Mouse (Mus musculus): ENCODE measurements at regions not wholly inside any gene's neighbourhood (a gene's known extent, or its start where the extent isn't known, plus 50 kb on each side); places are given as distances from the start of the nearest gene placed in this dataset.
A peak's percentile ranks its signal among the peaks of the same experiment; 100 is the strongest.

GRCm38 (mm10) chr7:124746321-124746720 lies 698.2 kb upstream of the Kdm8 start:
- no peak for ATAC-seq (ENCODE audit: insufficient number of reproducible peaks, insufficient read depth, low FRiP score, low read depth)
- no peak overlapping the region for H3K4me2 ChIP-seq (replicated peaks; ENCODE audit: low read depth, low read length)
- H3K4me1 ChIP-seq (ENCODE audit: control insufficient read depth, insufficient read depth, low read length) = no peaks in the 10 kb centered on the region
- WGBS = 76% methylated on average over 2 of the region's 2 CpGs
- H3K27me3 ChIP-seq (ENCODE audit: control insufficient read depth, insufficient read depth, low read length) = no peaks in the 10 kb centered on the region
- H3K36me3 ChIP-seq (ENCODE audit: control insufficient read depth, insufficient read depth, low read length) = no peaks in the 10 kb centered on the region
- H3K27ac ChIP-seq (ENCODE audit: low read length) = no peak overlapping the region
- no peak overlapping the region for H3K9ac ChIP-seq (replicated peaks; ENCODE audit: low read depth, low read length)
- no peak overlapping the region for H3K4me3 ChIP-seq (ENCODE audit: low read depth, low read length)
- H3K9me3 ChIP-seq (ENCODE audit: control insufficient read depth, low read depth, low read length) = no peaks in the 10 kb centered on the region

DNA sequence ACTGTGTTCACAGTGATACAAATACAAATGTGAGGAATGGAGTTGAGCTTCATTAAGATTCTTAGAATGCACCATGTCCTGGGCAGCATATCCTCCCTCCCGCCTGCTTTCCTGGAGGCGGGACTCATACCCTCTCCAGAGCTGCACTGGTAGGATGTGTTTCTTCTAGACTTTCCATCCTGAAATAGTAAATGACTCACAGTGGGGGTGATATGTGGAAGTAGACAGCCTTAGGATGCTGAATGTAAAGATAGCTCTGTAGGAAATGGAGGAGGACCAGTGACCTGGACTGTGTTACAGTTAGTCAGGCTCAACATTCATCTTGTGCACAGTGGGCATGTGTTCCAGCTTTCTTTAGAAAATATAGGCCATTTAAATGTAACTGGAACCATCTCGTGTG lies 696.1 kb upstream of the Kdm8 start:
- no peak for ATAC-seq (ENCODE audit: insufficient number of reproducible peaks, insufficient read depth, low FRiP score, low read depth)
- no peaks in the 10 kb centered on the region for H3K27me3 ChIP-seq (ENCODE audit: control insufficient read depth, insufficient read depth, low read length)
- H3K9me3 ChIP-seq (ENCODE audit: control insufficient read depth, low read depth, low read length) = no peaks in the 10 kb centered on the region
- no peak overlapping the region for H3K4me3 ChIP-seq (ENCODE audit: low read depth, low read length)
- H3K9ac ChIP-seq (replicated peaks; ENCODE audit: low read depth, low read length) = no peak overlapping the region
- no peaks in the 10 kb centered on the region for H3K36me3 ChIP-seq (ENCODE audit: control insufficient read depth, insufficient read depth, low read length)
- no peak overlapping the region for H3K27ac ChIP-seq (ENCODE audit: low read length)
- no peaks in the 10 kb centered on the region for H3K4me1 ChIP-seq (ENCODE audit: control insufficient read depth, insufficient read depth, low read length)
- 69% methylated on average over 3 of the region's 3 CpGs for WGBS
- no peak overlapping the region for H3K4me2 ChIP-seq (replicated peaks; ENCODE audit: low read depth, low read length)

- H3K4me3 ChIP-seq (ENCODE audit: low read depth, low read length) = no peak overlapping the region
- no peaks in the 10 kb centered on the region for H3K9me3 ChIP-seq (ENCODE audit: control insufficient read depth, low read depth, low read length)
- WGBS = 90% methylated on average over 4 of the region's 4 CpGs
- no peak overlapping the region for H3K9ac ChIP-seq (replicated peaks; ENCODE audit: low read depth, low read length)
- H3K36me3 ChIP-seq (ENCODE audit: control insufficient read depth, insufficient read depth, low read length) = no peaks in the 10 kb centered on the region
- H3K27ac ChIP-seq (ENCODE audit: low read length) = no peak overlapping the region
- no peaks in the 10 kb centered on the region for H3K27me3 ChIP-seq (ENCODE audit: control insufficient read depth, insufficient read depth, low read length)
- ATAC-seq (ENCODE audit: insufficient number of reproducible peaks, insufficient read depth, low FRiP score, low read depth) = no peak
- no peak overlapping the region for H3K4me2 ChIP-seq (replicated peaks; ENCODE audit: low read depth, low read length)
- H3K4me1 ChIP-seq (ENCODE audit: control insufficient read depth, insufficient read depth, low read length) = no peaks in the 10 kb centered on the region
These were observed 685.4 kb upstream of the Kdm8 start for GRCm38 (mm10) chr7:124759084-124759483.

DNA sequence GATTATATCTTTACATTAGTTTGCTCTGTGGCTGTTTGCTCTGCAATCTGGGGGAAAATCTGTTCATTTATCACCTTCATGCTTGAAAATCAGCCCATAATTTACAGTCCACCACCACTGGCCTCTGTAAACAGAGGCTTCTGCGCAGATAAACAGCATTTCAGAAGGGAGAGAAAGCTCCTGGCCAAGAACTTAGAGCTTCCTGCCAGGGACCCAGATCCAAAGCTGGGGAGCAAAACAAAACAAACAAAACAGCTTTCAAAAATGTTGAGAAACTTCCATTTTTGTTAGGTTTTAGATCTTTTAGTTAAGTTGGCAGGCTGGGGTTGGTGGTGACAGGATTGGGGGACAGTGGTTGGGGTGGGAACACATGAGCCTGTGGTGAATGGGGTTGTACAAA lies 666.7 kb upstream of the Kdm8 start:
- Histone ChIP-seq H3K4me1 (ENCODE audit: control insufficient read depth, insufficient read depth, low read length) (0 out of 2 replicates have a peak, but pooled peaks cover 2% of the 10 kb centered on the region), H3K4me2 (replicated peaks; ENCODE audit: low read depth, low read length) (no peak overlapping the region), H3K27me3 (ENCODE audit: control insufficient read depth, insufficient read depth, low read length) (no peaks in the 10 kb centered on the region), H3K4me3 (ENCODE audit: low read depth, low read length) (no peak overlapping the region), H3K9me3 (ENCODE audit: control insufficient read depth, low read depth, low read length) (no peaks in the 10 kb centered on the region), H3K9ac (replicated peaks; ENCODE audit: low read depth, low read length) (no peak overlapping the region), H3K27ac (ENCODE audit: low read length) (peak overlapping the region; percentile 45; the same call in 1 of the 2 replicates), H3K36me3 (ENCODE audit: control insufficient read depth, insufficient read depth, low read length) (no peaks in the 10 kb centered on the region)
- WGBS = 57% methylated on average over 1 of the region's 1 CpGs
- ATAC-seq (ENCODE audit: insufficient number of reproducible peaks, insufficient read depth, low FRiP score, low read depth) = no peak

- H3K4me3 ChIP-seq (ENCODE audit: low read depth, low read length) = no peak overlapping the region
- H3K27me3 ChIP-seq (ENCODE audit: control insufficient read depth, insufficient read depth, low read length) = no peaks in the 10 kb centered on the region
- 53% methylated on average over 4 of the region's 4 CpGs for WGBS
- no peak for ATAC-seq (ENCODE audit: insufficient number of reproducible peaks, insufficient read depth, low FRiP score, low read depth)
- no peaks in the 10 kb centered on the region for H3K9me3 ChIP-seq (ENCODE audit: control insufficient read depth, low read depth, low read length)
- H3K9ac ChIP-seq (replicated peaks; ENCODE audit: low read depth, low read length) = no peak overlapping the region
- H3K36me3 ChIP-seq (ENCODE audit: control insufficient read depth, insufficient read depth, low read length) = no peaks in the 10 kb centered on the region
- H3K4me1 ChIP-seq (ENCODE audit: control insufficient read depth, insufficient read depth, low read length) = no peaks in the 10 kb centered on the region
- H3K4me2 ChIP-seq (replicated peaks; ENCODE audit: low read depth, low read length) = no peak overlapping the region
- H3K27ac ChIP-seq (ENCODE audit: low read length) = no peak overlapping the region
These were observed 661.7 kb upstream of the Kdm8 start for GRCm38 (mm10) chr7:124782816-124783215.

- no peak for ATAC-seq (ENCODE audit: insufficient number of reproducible peaks, insufficient read depth, low FRiP score, low read depth)
- Histone ChIP-seq H3K4me1 (ENCODE audit: control insufficient read depth, insufficient read depth, low read length) (no peaks in the 10 kb centered on the region), H3K36me3 (ENCODE audit: control insufficient read depth, insufficient read depth, low read length) (no peaks in the 10 kb centered on the region), H3K9ac (replicated peaks; ENCODE audit: low read depth, low read length) (no peak overlapping the region), H3K4me2 (replicated peaks; ENCODE audit: low read depth, low read length) (no peak overlapping the region), H3K9me3 (ENCODE audit: control insufficient read depth, low read depth, low read length) (no peaks in the 10 kb centered on the region), H3K27ac (ENCODE audit: low read length) (no peak overlapping the region), H3K27me3 (ENCODE audit: control insufficient read depth, insufficient read depth, low read length) (no peaks in the 10 kb centered on the region), H3K4me3 (ENCODE audit: low read depth, low read length) (no peak overlapping the region)
- 68% methylated on average over 2 of the region's 2 CpGs for WGBS
These were observed 659.5 kb upstream of the Kdm8 start for GRCm38 (mm10) chr7:124784995-124785394.

- no peaks in the 10 kb centered on the region for H3K9me3 ChIP-seq (ENCODE audit: control insufficient read depth, low read depth, low read length)
- H3K36me3 ChIP-seq (ENCODE audit: control insufficient read depth, insufficient read depth, low read length) = no peaks in the 10 kb centered on the region
- WGBS = 91% methylated on average over 8 of the region's 8 CpGs
- H3K9ac ChIP-seq (replicated peaks; ENCODE audit: low read depth, low read length) = no peak overlapping the region
- no peak overlapping the region for H3K4me2 ChIP-seq (replicated peaks; ENCODE audit: low read depth, low read length)
- H3K4me1 ChIP-seq (ENCODE audit: control insufficient read depth, insufficient read depth, low read length) = no peaks in the 10 kb centered on the region
- no peak overlapping the region for H3K27ac ChIP-seq (ENCODE audit: low read length)
- ATAC-seq (ENCODE audit: insufficient number of reproducible peaks, insufficient read depth, low FRiP score, low read depth) = no peak
- no peak overlapping the region for H3K4me3 ChIP-seq (ENCODE audit: low read depth, low read length)
- no peaks in the 10 kb centered on the region for H3K27me3 ChIP-seq (ENCODE audit: control insufficient read depth, insufficient read depth, low read length)
These were observed 658.6 kb upstream of the Kdm8 start for GRCm38 (mm10) chr7:124785896-124786295.

DNA sequence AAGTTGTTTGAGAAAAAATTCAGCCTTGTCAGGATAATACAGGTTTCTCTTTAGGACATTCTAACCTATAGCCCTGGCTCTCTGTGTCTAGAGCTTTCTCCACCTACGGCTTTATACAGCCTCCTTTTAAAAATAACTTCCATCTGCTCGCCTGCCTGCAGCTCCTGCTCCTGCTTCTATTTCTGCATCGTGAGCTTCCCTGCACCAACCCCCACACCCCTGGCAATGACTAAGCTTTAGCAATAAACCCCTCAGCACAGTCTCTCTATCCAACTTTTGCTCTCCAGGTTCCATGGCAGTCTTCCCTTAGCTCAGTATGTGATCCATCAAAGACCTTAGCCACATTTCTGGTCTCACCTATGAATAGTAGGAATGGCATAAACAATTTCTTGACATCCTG lies 655.7 kb upstream of the Kdm8 start:
- ATAC-seq (ENCODE audit: insufficient number of reproducible peaks, insufficient read depth, low FRiP score, low read depth) = no peak
- no peak overlapping the region for H3K9ac ChIP-seq (replicated peaks; ENCODE audit: low read depth, low read length)
- H3K9me3 ChIP-seq (ENCODE audit: control insufficient read depth, low read depth, low read length) = no peaks in the 10 kb centered on the region
- no peak overlapping the region for H3K4me3 ChIP-seq (ENCODE audit: low read depth, low read length)
- no peaks in the 10 kb centered on the region for H3K4me1 ChIP-seq (ENCODE audit: control insufficient read depth, insufficient read depth, low read length)
- no peak overlapping the region for H3K27ac ChIP-seq (ENCODE audit: low read length)
- no peaks in the 10 kb centered on the region for H3K27me3 ChIP-seq (ENCODE audit: control insufficient read depth, insufficient read depth, low read length)
- WGBS = 48% methylated on average over 3 of the region's 3 CpGs
- no peaks in the 10 kb centered on the region for H3K36me3 ChIP-seq (ENCODE audit: control insufficient read depth, insufficient read depth, low read length)
- no peak overlapping the region for H3K4me2 ChIP-seq (replicated peaks; ENCODE audit: low read depth, low read length)

DNA sequence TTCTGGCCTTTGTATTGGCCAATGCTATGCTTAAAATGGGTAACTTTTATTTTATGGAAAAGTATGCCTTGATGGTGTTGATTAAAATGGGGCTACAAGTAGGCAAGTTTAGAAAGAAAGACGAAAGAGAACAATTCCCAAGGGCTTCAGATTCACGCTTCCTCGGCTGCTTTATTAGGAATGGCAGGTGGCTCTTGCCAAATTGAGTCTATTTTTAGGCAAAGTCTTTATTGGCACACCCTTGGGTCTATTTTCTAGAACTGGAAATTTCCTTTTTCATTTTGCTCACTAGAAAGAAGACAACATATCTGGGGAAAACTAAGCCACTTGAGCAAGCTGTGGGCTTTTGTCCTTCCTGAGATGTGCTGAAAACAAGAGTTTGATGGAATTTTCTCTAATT lies 641.4 kb upstream of the Kdm8 start:
- Histone ChIP-seq H3K4me1 (ENCODE audit: control insufficient read depth, insufficient read depth, low read length) (no peaks in the 10 kb centered on the region), H3K27ac (ENCODE audit: low read length) (no peak overlapping the region), H3K9ac (replicated peaks; ENCODE audit: low read depth, low read length) (no peak overlapping the region), H3K4me2 (replicated peaks; ENCODE audit: low read depth, low read length) (no peak overlapping the region), H3K36me3 (ENCODE audit: control insufficient read depth, insufficient read depth, low read length) (no peaks in the 10 kb centered on the region), H3K9me3 (ENCODE audit: control insufficient read depth, low read depth, low read length) (no peaks in the 10 kb centered on the region), H3K4me3 (ENCODE audit: low read depth, low read length) (no peak overlapping the region), H3K27me3 (ENCODE audit: control insufficient read depth, insufficient read depth, low read length) (no peaks in the 10 kb centered on the region)
- WGBS = 82% methylated on average over 3 of the region's 3 CpGs
- ATAC-seq (ENCODE audit: insufficient number of reproducible peaks, insufficient read depth, low FRiP score, low read depth) = no peak

Measured in stomach, embryonic 14.5 days (tissue).